Mouse (Mus musculus): ENCODE results near the gene Dhx16.

Dhx16 gene

DNA sequence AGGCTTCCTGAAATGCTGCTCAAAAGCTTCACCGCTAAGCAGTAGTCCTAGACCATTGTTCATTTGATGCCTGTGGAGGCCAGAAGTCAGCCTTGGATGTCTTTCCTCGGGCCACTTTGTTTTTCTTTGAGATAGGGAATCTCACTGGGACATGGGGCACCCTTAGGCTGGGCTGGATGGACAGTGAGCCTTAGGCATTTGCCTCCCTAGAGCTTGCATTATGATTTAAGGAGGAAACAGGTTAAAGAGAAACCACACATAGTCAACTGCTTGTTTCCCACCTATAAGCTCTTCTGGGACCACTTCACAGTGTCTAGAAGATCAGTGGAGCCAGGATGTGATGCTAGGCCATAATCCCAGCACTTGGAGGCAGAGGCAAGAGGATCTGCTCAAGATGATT lies 19.8 kb upstream of the Dhx16 start:
- no peak for DNase-seq (ENCODE audit: low read depth, low spot score)

DNA sequence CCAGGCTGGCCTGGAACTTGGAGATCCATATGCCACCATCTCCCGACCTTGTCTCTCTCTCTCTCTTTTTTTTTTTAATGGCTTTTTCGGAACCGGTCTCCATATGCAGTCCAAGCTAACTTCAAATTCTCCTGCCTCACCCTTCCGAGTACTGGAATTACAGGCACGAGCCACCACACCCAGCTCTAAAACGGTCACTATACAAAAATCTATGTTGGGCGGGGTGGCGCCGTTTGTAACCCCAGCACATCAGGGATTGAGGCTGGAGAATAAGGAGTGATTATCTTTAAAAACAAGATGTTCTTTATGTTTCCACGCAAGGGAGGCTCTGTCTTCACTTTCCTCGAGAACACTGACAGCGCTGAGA lies 18.8 kb upstream of the Dhx16 start:
- no peak for DNase-seq (ENCODE audit: low read depth, low spot score)

DNA sequence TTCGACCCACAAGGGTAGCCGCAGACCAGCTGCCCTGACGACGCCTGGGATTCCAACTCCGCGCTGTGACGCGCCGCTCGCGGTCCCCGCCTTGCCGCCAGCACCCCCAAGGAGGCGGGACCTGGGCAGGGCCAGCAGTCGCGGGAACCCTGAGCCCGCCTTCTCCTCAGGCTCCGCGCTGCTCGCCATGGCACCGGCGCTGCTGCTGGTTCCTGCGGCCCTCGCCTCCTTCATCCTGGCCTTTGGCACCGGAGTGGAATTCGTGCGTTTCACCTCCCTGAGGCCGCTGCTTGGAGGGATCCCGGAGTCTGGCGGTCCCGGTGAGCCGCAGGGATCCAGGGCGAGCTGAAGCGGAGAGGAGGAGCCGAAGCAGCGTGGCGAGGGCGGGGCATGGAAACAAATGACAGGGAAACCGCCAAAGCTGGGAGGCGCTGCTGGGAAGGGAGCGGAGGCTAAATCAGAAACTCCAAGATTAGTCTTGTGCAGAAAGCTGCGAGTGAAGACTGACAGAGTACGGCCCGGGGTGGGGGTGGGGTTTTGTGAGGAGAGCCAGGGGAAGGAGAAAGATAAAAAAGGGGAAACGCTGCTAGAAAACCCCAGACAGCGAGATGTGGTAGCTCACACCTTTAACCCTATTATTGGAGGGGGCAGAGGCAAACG lies 18.3 kb upstream of the Dhx16 start, which contains the start of gene Nrm:
Gene Nrm, plus strand, starts transcription at position 121 of the 660 bp plus-strand sequence.
- DNase-seq (ENCODE audit: low read depth, low spot score): peak; percentile 90

DNA sequence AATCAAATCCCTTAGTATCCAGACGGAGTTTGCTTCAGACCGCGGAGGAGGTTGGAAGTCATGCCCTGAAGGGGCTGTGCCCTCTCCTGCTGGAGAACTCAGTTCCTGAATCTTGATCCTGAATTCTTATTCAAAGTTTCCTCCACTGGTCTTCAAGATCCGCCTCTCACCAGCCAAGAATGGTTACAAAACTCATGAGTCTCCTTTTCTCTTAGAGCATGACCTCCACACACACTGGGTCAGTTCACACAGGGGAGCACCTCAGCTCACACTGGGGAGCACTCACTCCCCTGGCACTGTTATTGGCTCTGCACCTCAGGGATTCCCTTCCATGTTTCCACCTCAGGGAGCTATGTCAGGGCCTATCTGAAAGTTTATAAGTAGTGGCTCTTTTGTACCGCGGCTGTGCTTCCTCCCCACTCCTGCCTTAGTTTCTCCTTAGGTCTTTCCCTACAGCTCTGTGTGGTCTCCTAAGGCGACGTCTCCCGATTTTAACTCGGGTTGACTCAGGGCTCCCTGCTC lies 14.7 kb upstream of the Dhx16 start:
- no peak for DNase-seq (ENCODE audit: low read depth, low spot score)

DNA sequence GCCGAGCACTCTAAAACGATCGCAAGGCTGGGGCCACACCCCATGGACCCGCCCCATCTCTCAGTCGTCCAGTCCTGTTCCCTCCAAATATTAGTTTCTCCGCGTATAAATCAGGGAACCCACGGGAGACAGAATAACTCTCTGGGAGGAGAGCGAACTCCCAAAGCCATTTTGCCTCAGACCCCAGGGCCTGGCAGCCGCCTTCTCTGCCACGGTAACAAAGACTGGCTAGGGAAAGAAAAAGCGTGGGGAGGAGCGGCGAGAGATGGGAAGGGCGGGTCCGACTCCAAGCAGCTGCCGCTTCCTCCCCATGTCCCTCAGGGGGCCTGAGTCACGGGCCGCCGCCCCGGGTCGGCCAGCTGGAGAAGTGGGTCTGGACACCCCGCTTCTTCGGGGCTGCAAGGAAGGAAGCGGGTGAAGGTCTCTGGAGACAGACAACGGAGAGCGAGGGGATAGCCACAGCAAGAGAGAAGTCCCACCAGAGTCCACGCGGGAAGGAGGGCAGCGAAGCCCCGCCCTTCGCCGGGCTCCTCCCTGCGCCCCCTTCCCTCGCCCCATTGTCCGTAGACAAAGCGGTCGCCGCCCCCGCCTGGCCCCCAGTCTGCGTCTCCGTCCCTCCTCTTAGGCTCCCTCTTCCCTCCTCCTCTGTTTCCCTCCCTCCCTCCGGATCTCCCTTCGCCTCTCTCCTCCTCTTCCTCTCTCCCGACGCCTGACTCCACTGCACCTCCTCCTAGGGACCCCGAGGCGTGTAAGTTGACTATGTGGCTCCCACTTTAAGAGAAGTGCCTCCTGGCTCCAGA lies 13.9 kb upstream of the Dhx16 start, which contains the start of gene Ppp1r18:
Gene Ppp1r18, plus strand, starts transcription at position 113 of the 800 bp plus-strand sequence.
- peak; percentile 66 for DNase-seq (ENCODE audit: low read depth, low spot score)

DNA sequence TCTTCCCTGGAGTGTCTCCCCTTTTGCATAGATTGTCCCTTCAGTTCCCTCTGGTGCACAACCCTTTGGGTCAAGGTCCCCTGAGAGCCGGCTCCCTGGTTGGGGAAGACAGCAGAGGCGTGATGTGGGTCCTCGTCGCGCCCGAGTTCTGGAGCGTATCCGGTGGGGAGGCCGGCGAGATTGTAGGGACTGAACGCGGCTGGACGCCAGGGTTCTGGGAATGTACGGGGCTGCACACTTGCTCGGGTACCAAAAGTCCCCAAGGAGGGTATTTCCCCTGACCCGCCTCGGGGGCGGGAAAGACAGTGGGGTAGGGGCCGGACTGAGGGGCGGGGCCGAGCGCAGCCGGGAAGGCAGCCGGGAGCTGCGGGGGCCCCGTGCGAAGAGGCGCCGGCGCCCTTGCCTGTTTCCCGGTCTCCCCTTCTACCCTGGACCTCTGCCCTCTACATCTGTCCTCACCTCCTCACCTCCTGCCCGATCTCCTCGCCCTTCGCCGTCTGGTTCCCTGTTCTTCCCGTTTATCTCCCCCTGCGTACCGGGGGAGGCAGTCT lies 13.3 kb upstream of the Dhx16 start:
- peak; percentile 73 for DNase-seq (ENCODE audit: low read depth, low spot score)

DNA sequence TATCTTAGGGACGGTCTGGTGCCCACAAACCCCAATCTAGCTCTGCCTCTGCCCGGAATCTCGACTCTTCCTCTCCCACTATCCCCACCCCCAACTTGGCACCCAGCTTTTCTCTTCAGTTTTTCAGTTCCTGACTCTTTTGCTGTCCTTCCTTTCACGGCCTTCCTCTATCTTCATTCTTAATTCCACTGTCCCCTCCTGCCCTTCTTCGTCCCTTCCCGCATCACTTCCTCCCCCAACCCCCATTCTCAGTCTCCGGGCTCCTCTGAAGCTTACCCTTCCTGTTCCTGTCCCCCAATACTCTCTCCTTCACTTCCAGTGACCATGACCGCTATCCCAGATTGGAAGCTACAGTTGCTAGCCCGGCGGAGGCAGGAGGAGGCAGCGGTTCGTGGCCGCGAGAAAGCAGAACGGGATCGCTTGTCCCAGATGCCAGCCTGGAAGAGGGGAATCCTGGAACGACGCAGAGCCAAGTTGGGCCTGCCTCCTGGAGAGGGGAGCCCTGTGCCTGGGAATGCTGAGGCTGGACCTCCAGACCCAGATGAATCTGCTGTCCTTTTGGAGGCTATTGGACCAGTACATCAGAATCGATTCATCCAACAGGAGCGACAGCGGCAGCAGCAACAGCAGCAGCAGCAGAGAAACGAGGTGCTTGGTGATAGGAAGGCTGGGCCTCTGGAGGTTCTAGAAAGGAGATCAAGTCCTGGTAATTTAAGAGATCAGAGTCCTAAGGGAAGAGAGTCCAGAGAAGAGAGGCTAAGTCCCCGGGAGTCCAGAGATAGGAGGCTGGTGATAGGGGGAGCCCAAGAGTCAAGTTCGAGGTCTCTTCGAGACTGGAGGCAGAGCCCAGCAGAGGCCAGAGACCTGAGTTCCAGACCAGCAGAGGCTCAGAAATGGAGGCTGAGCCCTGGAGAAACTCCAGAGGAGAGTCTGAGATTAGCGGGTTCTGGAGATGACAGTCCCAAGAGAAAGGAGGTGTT lies 12.4 kb upstream of the Dhx16 start:
- DNase-seq (ENCODE audit: low read depth, low spot score): peak; percentile 59

DNA sequence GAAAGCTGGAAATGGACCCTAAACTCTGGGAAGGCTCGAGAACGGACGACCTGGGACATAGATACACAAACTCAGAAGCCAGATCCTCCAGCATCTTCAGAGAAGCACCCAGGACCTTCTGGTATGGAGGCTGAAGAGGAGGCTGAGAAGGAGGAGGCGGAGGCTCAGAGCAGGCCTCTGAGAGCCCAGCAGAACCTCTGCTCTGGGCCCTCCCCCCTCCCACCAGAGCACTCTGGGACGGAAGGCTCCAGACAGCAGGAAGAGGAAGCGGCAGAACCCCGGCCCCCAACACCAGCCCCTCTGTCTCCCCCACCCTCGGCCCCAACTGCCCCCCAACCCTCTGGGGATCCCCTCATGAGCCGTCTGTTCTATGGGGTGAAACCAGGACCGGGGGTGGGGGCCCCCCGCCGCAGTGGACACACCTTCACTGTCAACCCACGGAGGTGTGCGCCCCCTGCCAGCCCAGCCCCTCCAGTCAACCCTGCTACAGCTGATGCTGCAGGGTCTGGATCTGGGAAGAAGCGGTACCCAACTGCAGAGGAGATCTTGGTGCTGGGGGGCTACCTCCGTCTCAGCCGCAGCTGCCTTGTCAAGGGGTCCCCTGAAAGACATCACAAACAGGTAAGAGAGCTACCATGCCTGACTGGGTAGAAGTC lies 11.3 kb upstream of the Dhx16 start:
- DNase-seq (ENCODE audit: low read depth, low spot score): peak; percentile 80

DNA sequence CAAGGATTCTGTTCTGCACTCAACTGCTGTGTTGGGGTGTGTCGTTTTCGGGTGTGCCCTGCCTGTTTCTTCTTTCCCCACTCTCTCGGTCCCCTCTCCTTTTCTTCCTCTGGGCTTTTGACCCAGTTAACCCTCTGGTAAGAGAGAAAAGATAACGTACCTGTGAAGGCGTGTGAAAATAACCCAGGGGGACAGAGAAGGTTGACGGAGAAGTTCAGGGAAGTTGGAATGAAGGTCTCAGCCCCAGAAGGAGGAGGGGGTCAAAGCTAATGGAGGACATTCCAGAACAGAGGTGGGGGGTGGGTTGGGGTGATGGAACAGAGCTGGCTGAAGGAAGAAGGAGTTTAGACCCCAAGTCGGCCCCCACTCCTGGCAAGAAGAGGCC lies 10.7 kb upstream of the Dhx16 start:
- no peak for DNase-seq (ENCODE audit: low read depth, low spot score)

DNA sequence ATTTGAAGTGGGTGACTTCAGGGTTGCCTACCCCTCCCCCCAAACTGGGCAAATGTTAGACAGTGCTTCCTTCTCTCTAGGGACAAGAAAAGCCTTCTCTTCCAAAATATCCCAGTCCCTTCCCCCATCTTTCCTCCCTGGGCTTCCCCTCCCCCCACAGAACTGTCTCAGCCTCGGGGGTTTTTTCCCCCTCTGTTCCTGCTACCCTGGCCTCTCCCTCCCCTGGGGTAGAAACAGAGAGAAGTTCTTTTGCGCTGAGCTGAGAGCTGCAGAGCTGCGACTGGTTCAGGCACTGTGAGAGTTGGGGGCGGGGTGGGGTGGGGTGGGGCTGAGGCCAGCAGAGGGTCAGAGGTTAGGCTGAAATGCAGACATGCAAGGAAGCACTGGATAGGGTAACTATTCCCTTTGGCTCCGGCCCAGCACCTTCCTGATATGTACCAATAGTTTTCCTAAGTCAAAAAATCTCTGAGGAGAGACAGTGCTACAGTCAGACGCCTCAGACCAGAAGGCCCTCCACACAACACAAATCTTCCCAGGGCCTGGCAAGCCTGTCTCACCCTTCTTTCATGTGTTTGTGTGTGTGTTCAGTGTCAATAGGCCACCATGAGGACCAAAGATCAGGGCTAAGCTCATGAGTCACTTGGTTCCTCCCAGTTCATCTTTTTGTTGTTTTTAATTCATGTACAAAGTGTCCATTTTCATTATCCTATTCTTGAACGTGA lies 10.1 kb upstream of the Dhx16 start:
- peak; percentile 56 for DNase-seq (ENCODE audit: low read depth, low spot score)

DNA sequence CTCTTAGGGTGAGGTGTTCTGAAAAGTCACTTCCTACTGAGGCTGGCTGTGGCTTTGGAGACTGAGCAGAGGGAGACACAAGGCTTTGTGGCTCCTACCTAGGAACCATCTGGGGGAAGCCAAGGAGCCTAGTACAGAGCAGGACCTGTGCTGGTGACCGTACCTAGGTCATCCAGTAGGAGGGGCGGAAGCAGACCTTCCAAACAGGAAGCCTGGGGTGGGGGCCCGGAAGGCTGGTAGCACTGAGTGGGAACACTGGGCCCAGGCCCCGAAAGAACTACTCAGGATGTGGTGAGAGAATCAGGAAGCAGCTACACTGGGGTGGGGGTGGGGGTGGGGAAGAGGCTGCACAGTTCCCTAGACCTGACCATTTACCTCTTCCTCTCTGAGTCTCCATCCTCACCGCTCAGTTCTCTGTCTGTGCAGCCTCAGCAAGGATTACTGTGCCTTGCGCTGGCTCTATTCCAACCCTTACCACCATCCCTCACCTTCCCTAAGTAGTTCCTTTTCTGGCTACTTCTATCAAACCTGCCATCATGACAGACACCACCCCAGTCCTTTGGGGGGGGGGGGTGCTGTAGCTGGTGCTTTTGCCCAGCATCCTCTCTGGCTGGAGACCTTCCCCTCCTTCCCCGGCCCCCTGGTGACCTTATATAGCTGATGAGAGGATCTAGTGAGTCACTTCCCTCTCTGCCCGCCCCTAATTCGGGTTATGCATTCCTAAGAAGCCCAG lies 9.3 kb upstream of the Dhx16 start:
- DNase-seq (ENCODE audit: low read depth, low spot score): peak; percentile 89

DNA sequence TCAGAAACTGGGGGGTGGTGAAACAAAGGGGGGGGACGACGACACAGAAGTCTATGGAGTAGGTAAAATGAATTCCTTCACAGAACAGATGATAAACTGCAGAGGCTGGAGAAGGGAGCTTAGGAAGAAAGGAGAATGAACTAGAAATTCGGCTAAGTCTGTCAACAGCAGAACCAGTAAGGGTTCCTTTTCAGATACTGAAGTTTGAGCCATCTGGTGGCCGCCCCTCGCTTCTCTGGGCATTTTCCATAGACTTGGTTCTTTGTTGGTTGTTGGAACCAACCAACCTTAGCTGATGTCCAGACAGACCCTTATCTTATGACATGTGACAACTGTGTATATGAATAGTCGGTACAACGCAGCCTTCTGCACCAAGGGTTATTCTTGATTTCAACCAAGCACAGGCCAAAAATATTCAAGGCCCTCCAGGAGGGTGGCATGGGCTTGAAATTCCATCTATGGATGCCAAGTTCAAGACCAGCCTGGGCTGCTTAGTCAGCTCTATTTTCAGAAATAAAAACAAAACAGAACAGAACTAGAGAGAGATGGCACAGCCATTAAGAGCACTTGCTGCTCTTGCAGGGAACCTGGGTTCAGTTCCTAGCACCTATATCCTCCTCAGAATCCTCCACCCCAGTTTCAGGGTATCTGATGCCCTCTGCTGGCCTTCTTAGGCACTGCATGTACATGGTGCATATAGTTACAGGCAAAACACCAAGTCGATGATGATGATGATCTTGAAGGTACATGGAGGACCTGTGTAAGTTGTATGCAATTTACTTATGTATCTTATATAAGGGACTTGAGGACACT lies 8.5 kb upstream of the Dhx16 start:
- DNase-seq (ENCODE audit: low read depth, low spot score): peak; percentile 73

DNA sequence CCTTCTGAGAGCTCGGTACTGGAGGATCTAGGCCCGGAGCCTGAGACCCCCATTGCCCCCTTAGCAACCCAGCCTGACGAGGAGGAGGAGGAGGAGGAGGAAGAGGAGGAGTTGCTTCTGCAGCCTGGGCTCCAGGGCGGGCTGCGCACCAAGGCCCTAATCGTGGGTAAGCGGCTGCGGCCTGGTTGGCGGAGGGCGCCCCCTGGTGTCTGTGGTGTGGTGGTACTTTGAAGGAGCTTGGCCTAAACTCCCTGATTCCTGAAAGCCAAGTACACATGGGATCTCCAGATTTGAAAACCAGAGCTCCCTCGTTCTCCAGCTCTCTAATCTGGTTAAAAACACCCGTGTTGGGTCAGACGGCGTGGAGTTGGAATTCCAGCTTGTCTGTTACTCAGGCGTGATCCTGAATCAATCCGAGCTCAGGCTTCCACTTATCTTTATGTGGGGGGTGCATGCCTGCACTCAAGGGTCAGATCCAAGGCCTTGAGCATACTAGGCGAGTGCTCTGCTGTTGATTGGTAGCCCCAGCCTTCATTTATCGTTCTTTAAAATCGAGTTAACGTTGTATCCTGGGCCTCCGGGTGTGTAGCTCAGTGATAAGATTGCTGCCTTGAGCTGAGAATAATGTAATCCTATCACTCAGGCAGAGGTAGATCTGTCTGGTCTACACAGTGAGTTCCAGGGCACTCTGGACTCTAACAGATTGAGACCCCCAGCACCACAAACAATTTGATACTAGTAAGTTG lies 5.7 kb upstream of the Dhx16 start:
- DNase-seq (ENCODE audit: low read depth, low spot score): peak; percentile 79

DNA sequence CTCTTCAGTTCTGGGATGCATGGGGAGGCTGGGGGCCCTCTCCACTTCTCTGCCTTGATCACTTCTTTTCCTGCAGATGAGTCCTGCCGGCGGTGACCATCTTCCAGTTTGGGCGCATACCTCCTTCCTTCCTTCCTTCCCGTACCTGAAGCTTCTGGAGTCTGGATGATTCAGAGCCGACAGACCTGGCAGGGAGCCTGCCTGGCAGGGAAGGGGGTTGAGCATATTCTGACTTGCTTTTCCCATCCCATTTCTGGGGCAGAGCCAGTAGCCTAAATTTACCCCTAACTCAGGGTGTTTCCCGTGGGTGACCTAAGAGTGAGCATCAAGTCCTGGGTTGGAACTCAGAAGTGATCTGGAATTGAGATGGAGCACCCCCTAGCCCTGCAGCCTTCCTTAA lies 4.9 kb upstream of the Dhx16 start:
- DNase-seq (ENCODE audit: low read depth, low spot score): no peak

DNA sequence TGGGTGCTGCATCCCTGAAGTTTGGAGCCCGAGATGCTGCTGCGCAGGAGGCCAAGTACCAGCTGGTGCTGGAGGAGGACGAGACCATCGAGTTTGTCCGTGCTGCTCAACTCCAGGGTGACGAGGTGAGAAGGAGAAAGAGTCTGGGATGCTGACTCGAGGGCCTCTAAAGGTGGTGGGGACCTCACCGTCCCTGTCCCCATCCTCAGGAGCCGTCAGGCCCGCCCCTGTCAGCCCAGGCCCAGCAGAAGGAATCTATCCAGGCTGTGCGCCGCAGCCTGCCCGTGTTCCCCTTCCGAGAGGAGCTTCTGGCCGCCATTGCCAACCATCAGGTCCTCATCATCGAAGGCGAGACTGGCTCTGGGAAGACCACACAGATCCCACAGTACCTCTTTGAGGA lies 3.3 kb downstream of the Dhx16 start:
- DNase-seq (ENCODE audit: low read depth, low spot score): no peak

DNA sequence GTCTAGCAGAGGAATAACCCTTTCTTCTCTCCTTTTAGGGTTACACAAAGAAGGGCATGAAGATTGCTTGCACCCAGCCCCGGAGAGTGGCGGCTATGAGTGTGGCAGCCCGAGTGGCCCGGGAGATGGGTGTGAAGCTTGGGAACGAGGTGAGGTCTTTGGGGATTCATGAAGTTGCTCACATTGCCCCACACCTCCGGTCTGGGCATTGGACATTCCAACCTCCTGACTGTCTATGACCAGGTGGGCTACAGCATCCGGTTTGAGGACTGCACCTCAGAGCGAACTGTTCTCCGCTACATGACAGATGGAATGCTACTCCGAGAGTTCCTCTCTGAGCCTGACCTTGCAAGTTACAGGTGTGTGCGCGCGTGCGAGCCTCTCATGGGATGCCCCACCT lies 4.2 kb downstream of the Dhx16 start:
- DNase-seq (ENCODE audit: low read depth, low spot score): no peak

DNA sequence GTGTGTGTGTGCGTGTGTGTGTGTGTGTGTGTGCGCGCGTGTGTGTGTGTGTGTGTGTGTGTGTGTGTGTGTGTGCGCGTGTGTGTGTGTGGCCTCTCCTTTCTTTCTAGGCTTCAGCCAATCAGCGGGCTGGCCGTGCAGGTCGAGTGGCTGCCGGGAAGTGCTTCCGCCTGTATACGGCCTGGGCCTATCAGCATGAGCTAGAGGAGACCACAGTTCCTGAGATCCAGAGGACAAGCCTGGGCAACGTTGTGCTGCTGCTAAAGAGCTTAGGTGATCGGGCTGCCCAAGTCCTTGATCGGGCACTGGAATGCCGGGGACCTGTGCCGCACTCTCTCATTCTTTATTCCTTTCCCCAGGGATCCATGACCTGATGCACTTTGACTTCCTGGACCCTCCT lies 8.1 kb downstream of the Dhx16 start:
- DNase-seq (ENCODE audit: low read depth, low spot score): no peak
